Mouse (Mus musculus) testis, adult 2 months (tissue): ENCODE measurements at regions not wholly inside any gene's neighbourhood (a gene's known extent, or its start where the extent isn't known, plus 50 kb on each side); places are given as distances from the start of the nearest gene placed in this dataset.

Experiments used
- CTCF ChIP-seq: fragments of 200-500 bp; IDR thresholded peaks from 2 replicates; pipeline ENCODE4 v1.5.1; 2012; ENCODE audit warnings: low read depth, mild to moderate bottlenecking, inconsistent platforms, low read length, moderate library complexity; ENCODE audit not compliant: control insufficient read depth, insufficient read depth, insufficient replicate concordance
- POLR2A ChIP-seq: fragments of 200-500 bp; IDR thresholded peaks from 2 replicates; pipeline ENCODE4 v1.6.1; 2012; ENCODE audit warnings: low read depth, mild to moderate bottlenecking, inconsistent platforms, low read length, moderate library complexity; ENCODE audit not compliant: control insufficient read depth

DNA sequence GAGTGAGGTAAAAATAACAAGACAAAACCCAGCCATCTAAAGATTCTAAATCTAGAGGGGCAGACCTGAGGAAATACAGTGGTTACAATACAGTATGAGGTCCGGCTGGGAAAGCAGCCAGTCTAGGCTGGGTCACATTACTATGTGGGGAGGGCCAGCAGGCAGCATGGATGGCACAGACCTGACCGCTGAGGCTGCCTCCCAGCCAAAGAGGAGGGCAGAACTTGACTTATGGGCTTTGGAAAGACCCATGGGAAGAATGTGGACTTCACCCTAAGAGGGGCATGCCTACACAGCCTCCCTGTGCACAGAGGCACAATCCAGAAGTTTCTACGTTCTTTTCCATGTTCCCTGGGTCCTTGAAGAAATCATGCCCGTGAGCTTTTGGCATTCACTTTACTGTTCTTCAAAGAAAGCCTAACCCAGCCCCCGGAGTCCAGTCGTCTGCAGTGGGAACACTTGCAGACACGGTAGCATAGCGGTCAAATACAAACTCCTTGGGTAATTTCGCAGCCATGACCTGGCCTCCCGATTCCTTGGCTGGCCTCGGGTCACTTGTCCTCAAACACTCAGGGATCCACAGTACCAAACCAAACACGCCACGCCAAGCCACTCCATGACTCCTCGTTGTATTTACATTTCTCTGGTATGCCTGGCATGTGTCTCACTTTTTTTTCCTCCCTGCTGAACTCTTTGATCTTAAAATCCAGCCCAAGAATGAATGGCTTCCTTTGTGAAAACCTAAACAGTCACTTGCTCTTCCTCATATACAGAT, 101.0 kb upstream of the Gm26657 start:
- TF ChIP-seq CTCF: no peak
- TF ChIP-seq POLR2A: no peak
